Mouse (Mus musculus): ENCODE measurements at regions not wholly inside any gene's neighbourhood (a gene's known extent, or its start where the extent isn't known, plus 50 kb on each side); places are given as distances from the start of the nearest gene placed in this dataset.

GRCm38 (mm10) chr12:64550915-64551570 lies 76.6 kb upstream of the Fscb start:
- in situ Hi-C loops (cut with MboI, MseI), result no loop called here

DNA sequence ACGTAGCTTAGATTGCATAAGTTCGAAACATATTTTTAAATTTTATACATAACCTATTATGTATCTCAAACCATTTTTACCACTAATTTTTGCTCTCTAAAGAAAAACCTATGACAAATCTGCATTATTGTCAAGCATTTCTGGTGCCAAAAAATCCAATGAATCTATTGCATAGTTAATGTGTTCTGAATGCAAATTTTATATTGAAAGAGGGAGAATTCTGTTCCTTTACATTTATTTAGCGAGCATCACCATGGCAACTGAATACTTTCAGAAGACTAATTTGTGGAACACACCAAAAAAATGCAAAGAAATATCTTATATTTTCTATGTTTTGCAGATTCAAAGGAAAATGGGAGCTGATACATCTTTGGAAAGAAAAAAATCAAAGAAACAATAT lies 66.6 kb upstream of the Fscb start:
- in situ Hi-C loops (cut with MboI, MseI), result loop anchor here (10.0 kb wide), 2 partner anchors 876 to 1204 kb away; no protein-coding TSS in a partner anchor
